Mouse (Mus musculus) adipocyte (in vitro differentiated cells): ENCODE data around the gene Mprip.
A peak's percentile ranks its signal among the peaks of the same experiment; 100 is the strongest.
"Not testable (repeated sequence)": the region's sequence is repeated elsewhere in the genome, so short reads cannot be mapped to it uniquely, and the experiment has no call there.

Experiments
- DNase-seq: peaks from one replicate; pipeline ENCODE4 v3.0.0-alpha.2; 2016; ENCODE audit warnings: low spot score

Mprip gene

DNA sequence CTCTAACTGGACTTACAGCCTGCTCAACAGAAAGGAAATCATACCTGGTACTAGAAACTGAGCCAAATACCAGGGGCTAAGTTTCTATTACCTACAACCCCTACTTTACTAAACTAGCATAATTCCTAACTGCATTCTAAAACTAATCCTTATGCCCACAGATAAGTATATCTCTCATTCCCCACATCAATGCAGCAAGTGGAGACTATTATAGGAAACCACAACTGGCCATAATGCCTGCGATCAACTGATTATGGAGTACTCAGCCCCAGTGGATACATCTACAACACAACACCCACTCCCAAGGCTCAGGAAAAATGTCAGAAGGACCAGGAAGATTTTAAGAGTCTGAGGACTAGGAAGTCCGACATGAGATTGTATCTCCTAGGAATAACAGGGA is 7.6 kb upstream of the Mprip start:
- no peak for DNase-seq

DNA sequence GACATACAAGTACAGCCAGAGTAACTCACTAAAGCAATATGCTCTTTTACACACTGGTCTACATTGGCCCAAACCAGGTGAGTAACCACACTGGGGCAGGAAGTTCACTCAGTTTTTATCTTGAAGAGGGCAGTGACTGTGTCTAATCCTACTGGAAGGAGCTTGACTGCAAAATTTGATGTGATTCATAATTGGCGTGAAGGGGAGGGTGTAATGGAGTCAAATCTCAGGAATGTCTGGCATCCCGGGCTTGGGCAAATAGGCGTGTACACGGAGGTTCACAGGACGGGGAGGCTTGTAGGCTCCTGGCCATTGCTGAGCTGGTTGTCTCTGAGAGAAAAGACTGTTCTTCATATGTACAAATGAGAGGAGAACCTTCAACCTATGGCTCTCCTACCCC is 5.8 kb upstream of the Mprip start:
- DNase-seq: peak; percentile 37

- no peak for DNase-seq
Observed at GRCm38 (mm10) chr11:59656016-59656415, 5.1 kb upstream of the Mprip start.

DNA sequence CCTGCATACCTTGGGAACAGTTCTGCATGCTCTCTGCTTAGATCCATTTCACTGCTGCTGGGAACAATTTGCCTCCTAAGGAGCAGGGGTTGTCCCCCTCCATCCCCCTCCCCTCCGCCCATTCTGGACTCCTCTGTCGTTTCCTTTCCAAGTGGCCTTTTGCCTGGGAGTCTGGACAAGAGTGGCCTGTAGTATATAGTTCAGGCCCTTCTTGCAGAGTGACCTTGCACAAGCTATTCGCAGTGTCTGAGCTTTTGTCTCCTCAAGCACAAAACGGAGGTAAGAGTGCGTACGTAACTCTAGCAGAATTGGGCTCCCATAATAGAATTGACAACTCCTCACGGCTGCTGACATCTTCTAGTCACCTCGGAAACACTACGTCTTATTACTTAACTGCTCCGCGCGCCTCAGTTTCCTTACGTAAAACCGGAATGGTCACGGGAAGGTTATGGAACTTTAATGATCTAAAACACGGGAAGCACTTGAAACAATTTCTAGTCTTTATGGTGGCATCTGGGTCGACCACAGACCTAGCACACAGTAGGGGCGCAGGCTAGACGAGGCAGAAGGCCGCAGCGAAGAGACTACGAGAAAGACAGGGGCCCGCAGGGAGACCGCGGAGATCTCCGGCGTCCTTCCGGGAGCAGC is 620 bp downstream of the Mprip start:
- peak; percentile 74 for DNase-seq

- DNase-seq: peak; percentile 92
Observed at GRCm38 (mm10) chr11:59662249-59662788, 1.2 kb downstream of the Mprip start.

- DNase-seq: peak; percentile 59
Observed at GRCm38 (mm10) chr11:59662877-59663775, 2.0 kb downstream of the Mprip start.

GRCm38 (mm10) chr11:59663776-59664320 is 2.7 kb downstream of the Mprip start:
- peak; percentile 61 for DNase-seq

DNA sequence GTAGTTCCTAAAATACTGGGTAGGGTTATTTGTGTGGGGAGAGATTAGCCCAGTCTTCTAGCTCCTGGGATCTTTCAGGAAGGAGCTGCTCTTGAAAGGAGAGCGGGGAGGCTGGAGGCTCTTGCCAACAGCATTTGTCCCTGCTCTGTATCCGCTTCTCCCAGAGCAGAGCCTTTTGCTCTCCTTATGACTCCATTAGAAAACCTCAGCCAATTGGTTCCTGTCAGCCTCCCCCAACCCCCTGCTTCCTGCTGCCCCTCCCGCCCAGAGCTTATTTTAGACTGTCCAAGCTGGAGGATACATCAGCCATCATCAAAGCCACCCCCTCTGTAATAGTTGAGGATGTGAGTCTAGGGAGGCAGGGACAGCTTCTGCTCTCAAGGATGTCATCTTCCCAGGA is 3.7 kb downstream of the Mprip start:
- DNase-seq: peak; percentile 73

DNA sequence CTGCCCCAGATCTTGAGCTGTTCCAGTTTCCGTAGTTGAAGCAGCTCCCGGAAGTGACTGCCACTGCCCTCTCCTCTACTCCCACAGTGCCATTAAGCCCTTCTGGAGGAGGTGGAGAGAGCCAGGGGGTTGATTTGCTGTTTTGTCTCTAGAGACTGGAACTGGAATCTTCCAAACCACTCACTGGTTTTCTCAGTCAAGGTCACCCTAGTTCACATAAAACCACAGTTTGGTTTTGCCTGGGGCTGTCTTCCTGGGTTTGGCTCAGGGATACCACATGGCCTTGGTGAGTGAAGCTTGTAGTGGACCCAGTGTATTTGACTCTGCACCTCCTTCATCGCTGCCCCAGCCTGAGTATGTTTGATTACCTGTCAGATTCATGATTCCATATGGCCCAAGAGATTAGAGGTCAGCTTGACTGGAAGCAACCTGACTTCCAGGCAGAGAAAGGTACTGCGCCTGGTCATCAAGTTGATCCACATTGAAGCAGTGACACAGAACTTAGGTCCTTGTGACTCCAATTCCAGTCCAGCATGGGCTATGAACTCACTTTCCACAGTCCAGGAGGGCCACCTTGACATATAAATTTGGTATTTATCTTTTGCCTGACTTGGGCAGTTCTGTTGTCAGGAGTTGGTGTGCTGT is 10.1 kb downstream of the Mprip start:
- peak; percentile 86 for DNase-seq

DNA sequence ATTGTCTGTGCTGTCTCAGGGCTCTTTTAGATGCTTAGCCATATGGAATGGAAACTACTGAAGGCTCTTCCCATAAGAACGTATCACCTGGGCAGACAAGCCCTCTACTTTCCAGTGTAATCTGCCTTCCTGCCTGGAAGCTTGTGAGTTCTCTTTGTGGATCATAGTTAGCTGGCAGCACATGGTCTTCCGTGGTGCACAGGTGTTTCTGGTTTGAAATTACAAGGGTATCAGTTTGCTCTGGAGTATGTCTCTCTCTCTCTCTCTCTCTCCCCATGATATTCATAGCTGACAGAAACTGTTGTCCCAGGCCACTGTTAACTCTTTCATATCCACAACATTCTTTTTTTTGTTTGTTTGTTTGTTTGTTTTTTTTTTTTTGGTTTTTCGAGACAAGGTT is 12.9 kb downstream of the Mprip start:
- no peak for DNase-seq

- DNase-seq: not testable (repeated sequence)
Observed at GRCm38 (mm10) chr11:59674746-59675145, 13.6 kb downstream of the Mprip start.

DNA sequence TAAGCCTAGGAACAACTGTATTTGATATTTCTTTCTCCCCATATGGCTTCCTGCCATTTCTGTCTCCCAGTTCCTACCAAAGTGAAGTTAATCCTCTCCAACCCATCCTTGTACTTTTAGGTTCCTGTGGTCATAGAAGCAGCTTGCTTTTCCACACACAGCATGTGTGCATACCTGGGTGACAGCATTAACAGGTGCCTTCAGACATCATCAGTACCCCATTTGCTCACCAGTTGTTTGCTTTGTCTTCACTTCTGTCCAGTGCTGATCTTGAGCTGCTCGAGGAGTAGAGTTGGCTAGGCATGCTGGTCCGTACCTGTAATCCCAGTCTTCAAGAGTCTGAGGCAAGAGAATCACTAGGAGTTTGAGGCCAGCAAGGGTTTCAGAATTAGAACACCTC is 16.7 kb downstream of the Mprip start:
- DNase-seq: no peak

DNA sequence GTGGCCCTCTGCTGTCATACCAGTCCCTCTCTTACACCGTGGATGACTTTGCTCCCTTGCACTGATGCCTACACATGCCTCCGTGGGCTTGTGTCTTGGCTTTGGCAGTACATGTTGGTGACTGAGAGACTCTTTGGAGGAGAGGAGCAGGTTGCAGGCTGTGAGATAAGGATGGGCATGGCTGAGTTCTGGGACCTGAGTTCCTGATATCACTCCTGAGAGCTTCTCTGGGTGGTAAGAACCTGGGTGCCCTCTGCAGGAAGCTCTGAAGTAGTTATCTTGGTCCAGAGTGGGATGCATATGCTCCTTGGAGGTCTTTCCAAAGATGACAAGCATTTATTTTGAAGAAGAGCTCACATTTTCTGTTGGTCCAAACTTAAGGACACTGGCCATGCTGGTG is 17.6 kb downstream of the Mprip start:
- DNase-seq: no peak

- no peak for DNase-seq
Observed at GRCm38 (mm10) chr11:59680111-59680510, 19.0 kb downstream of the Mprip start.

DNA sequence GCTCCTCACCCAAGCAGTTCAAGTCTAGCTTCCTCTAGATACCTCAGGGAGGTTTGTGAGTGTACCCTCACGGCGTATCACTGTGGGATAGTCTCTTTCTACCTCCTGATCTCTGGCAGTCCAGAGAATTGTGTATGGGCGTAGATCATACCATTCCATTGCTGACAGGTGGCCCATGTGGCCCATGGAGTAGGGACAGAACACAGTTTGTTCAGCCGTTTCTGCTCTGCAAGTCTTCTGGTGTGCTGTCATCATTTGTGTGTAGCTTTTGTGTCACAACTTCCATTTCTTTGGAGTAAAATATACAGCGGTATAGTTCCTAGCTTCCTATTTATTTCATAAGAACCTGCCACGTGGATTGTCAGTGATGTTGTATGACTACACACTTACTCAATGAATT is 23.9 kb downstream of the Mprip start:
- no peak for DNase-seq

- DNase-seq: peak; percentile 89
Observed at GRCm38 (mm10) chr11:59694533-59694932, 33.4 kb downstream of the Mprip start.

GRCm38 (mm10) chr11:59695550-59695949 is 34.4 kb downstream of the Mprip start:
- peak; percentile 32 for DNase-seq

GRCm38 (mm10) chr11:59697572-59697971 is 36.5 kb downstream of the Mprip start:
- DNase-seq: no peak

GRCm38 (mm10) chr11:59700787-59701186 is 39.7 kb downstream of the Mprip start:
- DNase-seq: no peak

DNA sequence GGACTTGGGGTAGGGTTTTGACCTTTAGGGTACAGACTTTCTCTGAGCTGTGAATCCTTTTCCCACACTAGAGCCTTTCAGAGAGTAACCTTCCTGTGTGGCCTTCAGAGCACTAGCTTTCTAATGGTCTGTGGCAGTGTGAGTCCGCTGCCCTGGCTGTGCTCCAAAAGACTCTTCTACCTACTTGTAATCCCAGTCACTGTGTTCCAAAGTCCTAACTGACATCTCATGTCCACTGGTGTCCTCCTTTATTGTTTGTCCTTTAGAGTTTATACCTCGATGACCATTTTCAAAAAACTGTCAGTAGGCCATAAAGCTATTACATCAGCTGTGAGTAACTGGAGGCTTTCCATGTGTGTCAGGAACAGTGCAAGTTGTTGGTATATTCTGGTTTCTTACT is 44.0 kb downstream of the Mprip start:
- DNase-seq: peak; percentile 72

DNA sequence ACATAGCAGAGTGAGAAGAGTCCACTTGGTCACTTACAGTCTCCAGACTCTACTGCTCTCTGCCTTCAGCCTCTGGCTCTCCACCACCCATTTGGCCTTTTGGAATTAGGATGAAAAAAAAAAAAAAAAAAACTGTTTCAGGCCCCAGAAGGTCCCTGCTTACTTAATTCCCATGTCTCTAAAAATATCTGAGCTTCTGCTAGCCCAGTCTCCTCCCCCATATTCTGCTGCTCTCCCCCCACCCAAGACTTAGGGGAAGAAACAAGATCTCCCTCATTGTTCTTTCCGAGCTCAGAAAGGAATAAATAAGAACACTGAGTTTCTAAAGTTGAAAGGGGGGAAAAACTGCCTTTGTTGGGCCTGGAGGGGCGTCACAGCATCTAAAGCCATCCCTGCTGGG is 46.4 kb downstream of the Mprip start:
- peak; percentile 65 for DNase-seq

- DNase-seq: peak; percentile 98
Observed at GRCm38 (mm10) chr11:59707931-59708611, 47.0 kb downstream of the Mprip start.
